In genomic region chr17:29886061-29886460, GRCm38 (mm10) we compare ENCODE assay signal across 8 mouse cellular contexts.
DNase-seq lines count a peak whose midpoint lies in the region; ATAC-seq and TF ChIP-seq lines count a peak whose summit lies in the region.

No protein-coding gene starts in this region.

- WGBS in forebrain, postnatal 0 days: 5% methylated on average over 4 of the region's 4 CpGs
- 1% methylated on average over 4 of the region's 4 CpGs for WGBS in neural tube, embryonic 13.5 days

- no peak for TF ChIP-seq CTCF in layer of hippocampus, adult 2 months (conservative IDR thresholded peaks at IDR 0.05)
- no peak for TF ChIP-seq CTCF in forebrain, postnatal 0 days (IDR thresholded peaks at IDR 0.05; ENCODE audit: low read depth)

- H3K36me3 ChIP-seq in forebrain, postnatal 0 days (ENCODE audit: insufficient read depth): no peaks in the 10 kb centered on the region
- no peaks in the 10 kb centered on the region for H3K36me3 ChIP-seq in neural tube, embryonic 13.5 days

- peak overlapping the region; percentile 64 for H3K4me3 ChIP-seq in layer of hippocampus, adult 2 months
- H3K4me3 ChIP-seq in forebrain, postnatal 0 days (ENCODE audit: low read depth, low read length): peak overlapping the region; percentile 63
- peak overlapping the region; percentile 67 for H3K4me3 ChIP-seq in neural tube, embryonic 13.5 days

- peak overlapping the region; percentile 68 for H3K9ac ChIP-seq in forebrain, postnatal 0 days
- peak overlapping the region; percentile 81 for H3K9ac ChIP-seq in neural tube, embryonic 13.5 days

- peak overlapping the region; percentile 85 for H3K27ac ChIP-seq in layer of hippocampus, adult 2 months
- peak overlapping the region; percentile 87; the same call in 1 of the 2 replicates for H3K27ac ChIP-seq in forebrain, postnatal 0 days (ENCODE audit: low read depth, low read length)
- H3K27ac ChIP-seq in neural tube, embryonic 13.5 days (replicated peaks): peak overlapping the region; percentile 85

- H3K27me3 ChIP-seq in forebrain, postnatal 0 days (ENCODE audit: insufficient read depth, low read length): no peaks in the 10 kb centered on the region; the same call in 1 of the 2 replicates
- H3K27me3 ChIP-seq in neural tube, embryonic 13.5 days: peaks cover 42% of the 10 kb centered on the region

- no peak for ATAC-seq in forebrain, postnatal 0 days
- no peak for ATAC-seq in neural tube, embryonic 13.5 days (ENCODE audit: low read depth)

- peak in 1 of 2 experiments; percentile 34 for DNase-seq in layer of hippocampus, adult 2 months (ENCODE audit: low spot score in 2 of 2)
- DNase-seq in layer of hippocampus, adult 9-11 months: no peak
- peak; percentile 69 to 76 for DNase-seq in cerebellum, postnatal 14 days
- peak; percentile 79 for DNase-seq in forebrain, postnatal 0 days
- peak; percentile 57 for DNase-seq in kidney, postnatal 10 days
- DNase-seq in thymus, postnatal 10 days (ENCODE audit: low spot score in 2 of 2): no peak
- no peak for DNase-seq in left cerebral cortex, adult 8-10 months (ENCODE audit: low spot score in 2 of 2)

- H3K4me1 ChIP-seq in forebrain, postnatal 0 days (ENCODE audit: insufficient read depth): peaks cover 13% of the 10 kb centered on the region
- H3K4me1 ChIP-seq in neural tube, embryonic 13.5 days (replicated peaks): peaks cover 74% of the 10 kb centered on the region

- no peaks in the 10 kb centered on the region for H3K9me3 ChIP-seq in forebrain, postnatal 0 days (ENCODE audit: low read length)
- no peaks in the 10 kb centered on the region for H3K9me3 ChIP-seq in neural tube, embryonic 13.5 days

- peak overlapping the region; percentile 96 for H3K4me2 ChIP-seq in forebrain, postnatal 0 days (ENCODE audit: low read depth)
- H3K4me2 ChIP-seq in neural tube, embryonic 13.5 days: peak overlapping the region; percentile 98

Comparison
In these comparisons a context has a peak if more than half of its experiments do, and no peak if none do; other contexts are left out.
1. DNase-seq: peak in cerebellum, postnatal 14 days (2 of 2), forebrain, postnatal 0 days (single experiment) and kidney, postnatal 10 days (single experiment); none in layer of hippocampus, adult 9-11 months (single experiment), thymus, postnatal 10 days (0 of 2) and left cerebral cortex, adult 8-10 months (0 of 2).
2. Peak in every context shown above with its lines, with median percentiles within 50 percentile points of each other: H3K27ac ChIP-seq and H3K4me3 ChIP-seq.